Mouse (Mus musculus) heart, adult 9 months (tissue): ENCODE measurements around the gene Hmgb4.
A peak's percentile ranks its signal among the peaks of the same experiment; 100 is the strongest.

Source experiments
- DNase-seq, 2 experiments: peaks; one replicate each; pipeline ENCODE4 v3.0.0; 2022; ENCODE audit warnings: low spot score in 2 of 2

The Hmgb4 gene

GRCm38 (mm10) chr4:128260907-128261560, at the start of gene Hmgb4:
Gene Hmgb4, minus strand, starts transcription at chr4:128260957.
- no peak for DNase-seq

- DNase-seq: no peak
Observed at GRCm38 (mm10) chr4:128306011-128306410, 45.3 kb upstream of the Hmgb4 start.

GRCm38 (mm10) chr4:128304049-128304448, 43.3 kb upstream of the Hmgb4 start:
- DNase-seq: no peak

GRCm38 (mm10) chr4:128288095-128288494, 27.3 kb upstream of the Hmgb4 start:
- no peak for DNase-seq

- no peak for DNase-seq
Observed at GRCm38 (mm10) chr4:128285009-128285408, 24.3 kb upstream of the Hmgb4 start.

GRCm38 (mm10) chr4:128275586-128275985, 14.8 kb upstream of the Hmgb4 start:
- no peak for DNase-seq

GRCm38 (mm10) chr4:128275116-128275515, 14.4 kb upstream of the Hmgb4 start:
- DNase-seq: no peak

- DNase-seq: no peak
Observed at GRCm38 (mm10) chr4:128273146-128273545, 12.4 kb upstream of the Hmgb4 start.

- peak in 1 of 2 experiments; percentile 21 for DNase-seq
Observed at GRCm38 (mm10) chr4:128272501-128272900, 11.7 kb upstream of the Hmgb4 start.

GRCm38 (mm10) chr4:128270931-128271330, 10.2 kb upstream of the Hmgb4 start:
- no peak for DNase-seq

GRCm38 (mm10) chr4:128270177-128270576, 9.4 kb upstream of the Hmgb4 start:
- no peak for DNase-seq

- peak; percentile 31 to 46 for DNase-seq
Observed at GRCm38 (mm10) chr4:128269261-128269875, 8.6 kb upstream of the Hmgb4 start.

GRCm38 (mm10) chr4:128265341-128265740, 4.6 kb upstream of the Hmgb4 start:
- no peak for DNase-seq

GRCm38 (mm10) chr4:128264491-128264890, 3.7 kb upstream of the Hmgb4 start:
- no peak for DNase-seq

GRCm38 (mm10) chr4:128259211-128259610, 1.5 kb downstream of the Hmgb4 start:
- DNase-seq: no peak

- DNase-seq: no peak
Observed at GRCm38 (mm10) chr4:128248676-128249075, 12.1 kb downstream of the Hmgb4 start.

GRCm38 (mm10) chr4:128245201-128245600, 15.6 kb downstream of the Hmgb4 start:
- no peak for DNase-seq

- no peak for DNase-seq
Observed at GRCm38 (mm10) chr4:128241854-128242356, 18.9 kb downstream of the Hmgb4 start.

- no peak for DNase-seq
Observed at GRCm38 (mm10) chr4:128241075-128241853, 19.5 kb downstream of the Hmgb4 start.

GRCm38 (mm10) chr4:128239113-128239512, 21.6 kb downstream of the Hmgb4 start:
- no peak for DNase-seq

GRCm38 (mm10) chr4:128233458-128233857, 27.3 kb downstream of the Hmgb4 start:
- DNase-seq: no peak
